Mouse (Mus musculus): Measurements from ENCODE around the gene Snu13. TPM values are rescaled to one million over a fixed set of nuclear protein-coding genes. Genes with fewer than 3 reads are reported as not detected.
A peak's percentile ranks its signal among the peaks of the same experiment; 100 is the strongest.

The Snu13 gene
- polyA plus RNA-seq (2015; fragmentation: Nextera tagmentation; extraction: Ambion mirVana): 296 and 301 TPM in 2 replicates

GRCm38 (mm10) chr15:82047080-82047883, at the start of gene Snu13:
Gene Snu13 (minus strand): TSS chr15:82047598.
- peak; percentile 73; the same call in 1 of the 2 replicates for ATAC-seq (ENCODE audit: borderline replicate concordance, extremely low read depth, low FRiP score, low TSS enrichment)
- H3K4me2 ChIP-seq: peak within 1 kb of the TSS; percentile 80
- H3K27me3 ChIP-seq: no peaks in the 10 kb centered on the region; the same call in 1 of the 2 replicates
- peaks cover 14% of the 10 kb centered on the region for H3K36me3 ChIP-seq
- peak within 1 kb of the TSS; percentile 91 for H3K4me3 ChIP-seq
- H3K27ac ChIP-seq: peak within 1 kb of the TSS; percentile 90
- H3K9ac ChIP-seq: peak within 1 kb of the TSS; percentile 93
- H3K4me1 ChIP-seq: peaks cover 20% of the 10 kb centered on the region
- under 1% methylated on average over 74 of the region's 74 CpGs for WGBS
- no peaks in the 10 kb centered on the region for H3K9me3 ChIP-seq

DNA sequence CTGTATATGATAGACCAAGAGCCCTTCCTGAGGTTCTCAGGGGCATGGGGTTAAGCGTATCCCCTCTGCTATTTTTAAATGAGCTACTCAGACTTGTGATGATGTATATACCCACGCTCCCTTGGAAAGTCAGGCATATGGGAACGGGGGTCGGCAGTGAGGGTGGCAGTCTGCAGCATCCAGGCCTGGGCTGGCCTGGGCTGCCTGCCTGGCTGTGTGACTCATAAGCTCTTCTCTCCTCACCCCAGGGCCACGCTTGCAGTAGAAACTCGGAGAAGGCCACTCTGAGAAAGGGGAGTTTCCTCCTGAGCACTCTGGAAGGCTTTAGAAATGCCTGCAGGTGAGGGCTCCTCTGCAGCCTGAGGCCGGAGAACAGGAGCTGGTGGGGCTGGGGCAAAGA, 43.7 kb upstream of the Snu13 start:
- no peaks in the 10 kb centered on the region for H3K9me3 ChIP-seq
- no peaks in the 10 kb centered on the region for H3K36me3 ChIP-seq
- no peak for ATAC-seq (ENCODE audit: borderline replicate concordance, extremely low read depth, low FRiP score, low TSS enrichment)
- H3K4me2 ChIP-seq: no peak overlapping the region
- H3K27ac ChIP-seq: no peak overlapping the region
- H3K4me1 ChIP-seq: no peaks in the 10 kb centered on the region
- no peak overlapping the region for H3K4me3 ChIP-seq
- H3K9ac ChIP-seq: no peak overlapping the region
- WGBS: 66% methylated on average over 7 of the region's 7 CpGs
- H3K27me3 ChIP-seq: peaks cover 5% of the 10 kb centered on the region; the same call in 1 of the 2 replicates

- Histone ChIP-seq H3K4me2 (no peak overlapping the region), H3K9me3 (no peaks in the 10 kb centered on the region), H3K4me1 (no peaks in the 10 kb centered on the region), H3K4me3 (no peak overlapping the region), H3K36me3 (no peaks in the 10 kb centered on the region), H3K27ac (no peak overlapping the region), H3K27me3 (peaks cover 5% of the 10 kb centered on the region; the same call in 1 of the 2 replicates), H3K9ac (no peak overlapping the region)
- 15% methylated on average over 9 of the region's 10 CpGs for WGBS
- no peak for ATAC-seq (ENCODE audit: borderline replicate concordance, extremely low read depth, low FRiP score, low TSS enrichment)
Observed at GRCm38 (mm10) chr15:82087266-82087665, 39.9 kb upstream of the Snu13 start.

DNA sequence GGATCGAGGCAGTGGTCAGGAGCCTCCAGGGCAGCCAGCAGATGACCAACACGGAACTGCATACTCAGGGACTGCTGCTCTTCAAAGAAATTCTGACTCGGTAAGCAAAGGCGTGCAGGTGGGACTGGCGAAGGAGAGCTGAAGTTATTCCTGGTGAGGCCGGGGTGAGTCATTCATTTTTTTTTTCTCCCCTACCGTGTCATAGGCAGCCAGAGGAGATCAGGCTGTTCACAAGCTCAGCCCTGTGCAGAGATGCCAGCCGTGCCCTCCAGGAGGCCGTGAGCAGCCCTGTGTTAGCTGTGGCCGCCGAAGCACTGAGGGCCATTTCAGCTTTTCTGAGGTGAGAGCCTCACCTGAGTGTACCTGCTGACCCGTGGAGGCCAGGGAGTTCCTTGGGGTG, 38.7 kb upstream of the Snu13 start:
- no peaks in the 10 kb centered on the region for H3K4me1 ChIP-seq
- peaks cover 5% of the 10 kb centered on the region; the same call in 1 of the 2 replicates for H3K27me3 ChIP-seq
- 69% methylated on average over 12 of the region's 12 CpGs for WGBS

GRCm38 (mm10) chr15:82085606-82086005, 38.2 kb upstream of the Snu13 start:
- Histone ChIP-seq H3K36me3 (no peaks in the 10 kb centered on the region), H3K9me3 (no peaks in the 10 kb centered on the region), H3K4me1 (no peaks in the 10 kb centered on the region), H3K4me3 (no peak overlapping the region), H3K9ac (no peak overlapping the region), H3K27me3 (peaks cover 5% of the 10 kb centered on the region; the same call in 1 of the 2 replicates), H3K27ac (no peak overlapping the region), H3K4me2 (no peak overlapping the region)
- ATAC-seq (ENCODE audit: borderline replicate concordance, extremely low read depth, low FRiP score, low TSS enrichment): no peak
- 70% methylated on average over 9 of the region's 9 CpGs for WGBS

More for the DNA sequence above, 38.7 kb upstream of the Snu13 start:
- ATAC-seq (ENCODE audit: borderline replicate concordance, extremely low read depth, low FRiP score, low TSS enrichment): no peak
- Histone ChIP-seq H3K4me2 (no peak overlapping the region), H3K4me3 (no peak overlapping the region), H3K27ac (no peak overlapping the region), H3K9me3 (no peaks in the 10 kb centered on the region), H3K9ac (no peak overlapping the region), H3K36me3 (no peaks in the 10 kb centered on the region)

GRCm38 (mm10) chr15:82081161-82081560, 33.8 kb upstream of the Snu13 start:
- 21% methylated on average over 7 of the region's 7 CpGs for WGBS
- H3K4me1 ChIP-seq: no peaks in the 10 kb centered on the region
- H3K4me2 ChIP-seq: no peak overlapping the region
- no peak overlapping the region for H3K27ac ChIP-seq
- no peaks in the 10 kb centered on the region for H3K9me3 ChIP-seq
- H3K4me3 ChIP-seq: no peak overlapping the region
- H3K36me3 ChIP-seq: no peaks in the 10 kb centered on the region
- H3K27me3 ChIP-seq: no peaks in the 10 kb centered on the region
- ATAC-seq (ENCODE audit: borderline replicate concordance, extremely low read depth, low FRiP score, low TSS enrichment): no peak
- H3K9ac ChIP-seq: no peak overlapping the region

GRCm38 (mm10) chr15:82079883-82080282, 32.5 kb upstream of the Snu13 start:
- H3K4me1 ChIP-seq: no peaks in the 10 kb centered on the region
- H3K36me3 ChIP-seq: no peaks in the 10 kb centered on the region
- H3K4me3 ChIP-seq: no peak overlapping the region
- H3K9me3 ChIP-seq: no peaks in the 10 kb centered on the region
- no peak overlapping the region for H3K27ac ChIP-seq
- no peak overlapping the region for H3K9ac ChIP-seq
- ATAC-seq (ENCODE audit: borderline replicate concordance, extremely low read depth, low FRiP score, low TSS enrichment): no peak
- H3K4me2 ChIP-seq: no peak overlapping the region
- 45% methylated on average over 10 of the region's 10 CpGs for WGBS
- H3K27me3 ChIP-seq: no peaks in the 10 kb centered on the region

GRCm38 (mm10) chr15:82073490-82073889, 26.1 kb upstream of the Snu13 start:
- ATAC-seq (ENCODE audit: borderline replicate concordance, extremely low read depth, low FRiP score, low TSS enrichment): no peak
- 75% methylated on average over 7 of the region's 7 CpGs for WGBS
- no peak overlapping the region for H3K4me2 ChIP-seq
- no peak overlapping the region for H3K27ac ChIP-seq
- no peaks in the 10 kb centered on the region for H3K9me3 ChIP-seq
- peaks cover 34% of the 10 kb centered on the region for H3K27me3 ChIP-seq
- no peaks in the 10 kb centered on the region for H3K36me3 ChIP-seq
- H3K4me3 ChIP-seq: no peak overlapping the region
- H3K9ac ChIP-seq: no peak overlapping the region
- H3K4me1 ChIP-seq: no peaks in the 10 kb centered on the region

DNA sequence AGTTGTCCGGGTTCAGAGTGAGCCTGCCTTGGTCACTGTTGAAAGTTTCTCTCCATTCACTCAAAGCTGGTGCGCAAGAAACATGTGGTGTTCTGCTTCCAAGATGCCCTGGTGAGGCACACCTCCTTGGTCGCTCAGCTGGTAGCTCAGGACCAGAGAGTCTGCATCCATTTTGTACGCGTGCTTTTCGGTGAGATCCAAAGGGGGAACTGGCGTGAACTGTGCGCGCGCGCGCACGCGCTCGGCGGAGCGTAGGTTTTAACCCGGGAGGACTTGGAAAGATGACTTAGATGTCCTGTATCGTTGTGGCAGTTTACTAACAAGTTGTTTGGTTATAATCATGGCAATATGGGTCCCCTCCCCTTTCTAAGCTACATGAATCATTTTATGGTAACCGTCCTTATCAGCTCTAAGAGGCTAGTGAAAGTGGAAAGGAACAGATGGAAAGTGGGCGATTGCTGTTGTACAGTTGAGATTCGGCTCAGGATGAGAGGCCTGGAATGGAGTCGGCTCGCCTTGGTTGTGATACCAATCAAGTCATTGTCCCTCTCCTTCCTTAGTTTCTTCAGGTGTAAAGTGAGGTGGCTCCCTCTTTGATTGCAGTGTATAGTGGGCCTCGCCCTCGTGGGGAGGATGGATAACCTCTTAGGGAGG, 24.5 kb upstream of the Snu13 start:
- 88% methylated on average over 26 of the region's 26 CpGs for WGBS
- no peak for ATAC-seq (ENCODE audit: borderline replicate concordance, extremely low read depth, low FRiP score, low TSS enrichment)

DNA sequence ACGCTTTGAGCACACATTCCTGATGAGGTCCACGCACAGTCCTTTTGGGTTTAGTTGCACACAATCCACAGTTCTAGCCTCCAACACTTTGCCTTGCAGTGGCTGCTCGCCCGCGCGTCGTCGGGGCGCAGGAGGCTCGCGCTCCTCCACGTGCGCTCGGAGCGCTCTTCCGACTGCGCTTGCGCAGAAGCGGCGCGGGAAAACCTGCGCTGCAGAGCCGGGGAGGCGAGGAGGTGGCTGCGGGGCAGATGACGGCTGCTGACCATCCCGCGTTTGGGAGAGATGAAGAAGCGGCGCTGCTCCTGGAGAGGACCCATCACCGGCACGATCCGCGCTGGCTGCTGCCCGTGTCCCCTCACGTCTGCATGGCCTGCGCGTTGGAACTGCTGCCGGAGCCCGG, 22.5 kb upstream of the Snu13 start, which contains the start of gene Mei1:
Mei1 (plus strand) TSS at position 99 of the 400 bp plus-strand sequence.
- Histone ChIP-seq H3K9ac (no peak within 1 kb of the TSS), H3K9me3 (no peaks in the 10 kb centered on the region), H3K27me3 (peaks cover 45% of the 10 kb centered on the region), H3K4me2 (peak within 1 kb of the TSS; percentile 36), H3K36me3 (no peaks in the 10 kb centered on the region), H3K4me1 (no peaks in the 10 kb centered on the region), H3K4me3 (0 out of 2 replicates have a peak within 1 kb of the TSS, but pooled peaks have one; percentile 1), H3K27ac (no peak within 1 kb of the TSS)
- WGBS: 18% methylated on average over 40 of the region's 40 CpGs
- no peak for ATAC-seq (ENCODE audit: borderline replicate concordance, extremely low read depth, low FRiP score, low TSS enrichment)

More for the DNA sequence above, 24.5 kb upstream of the Snu13 start:
- Histone ChIP-seq H3K4me1 (no peaks in the 10 kb centered on the region), H3K4me2 (no peak overlapping the region), H3K4me3 (no peak overlapping the region), H3K36me3 (no peaks in the 10 kb centered on the region), H3K9ac (no peak overlapping the region), H3K27ac (no peak overlapping the region), H3K9me3 (no peaks in the 10 kb centered on the region), H3K27me3 (peaks cover 39% of the 10 kb centered on the region)

GRCm38 (mm10) chr15:82065511-82065910, 18.1 kb upstream of the Snu13 start:
- Histone ChIP-seq H3K4me1 (no peaks in the 10 kb centered on the region), H3K27me3 (peaks cover 60% of the 10 kb centered on the region), H3K36me3 (no peaks in the 10 kb centered on the region), H3K4me3 (no peak overlapping the region), H3K4me2 (no peak overlapping the region), H3K9ac (no peak overlapping the region), H3K27ac (no peak overlapping the region), H3K9me3 (no peaks in the 10 kb centered on the region)
- no peak for ATAC-seq (ENCODE audit: borderline replicate concordance, extremely low read depth, low FRiP score, low TSS enrichment)
- WGBS: 10% methylated on average over 7 of the region's 7 CpGs

DNA sequence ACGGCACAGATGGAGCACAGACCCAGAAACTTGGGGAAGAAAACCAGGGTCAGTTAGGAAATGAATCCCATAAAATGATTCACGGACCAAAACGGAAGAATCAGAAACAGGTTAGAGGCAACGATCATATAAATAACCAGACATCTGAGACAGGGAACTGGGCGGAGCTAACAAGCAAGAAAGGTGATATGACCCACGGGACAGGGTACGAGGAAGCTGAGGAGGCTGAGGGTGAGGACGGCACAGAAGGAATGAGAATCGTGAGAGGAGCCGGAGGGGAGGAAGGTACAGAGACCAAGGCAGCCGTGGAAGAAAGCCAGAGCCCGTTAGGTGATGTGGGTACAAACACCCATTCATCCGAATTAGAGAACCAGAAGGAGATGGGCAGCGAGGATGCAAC, 16.5 kb upstream of the Snu13 start:
- Histone ChIP-seq H3K4me3 (no peak overlapping the region), H3K27me3 (peaks cover 44% of the 10 kb centered on the region), H3K9ac (no peak overlapping the region), H3K27ac (no peak overlapping the region), H3K9me3 (no peaks in the 10 kb centered on the region), H3K4me2 (no peak overlapping the region), H3K36me3 (no peaks in the 10 kb centered on the region), H3K4me1 (no peaks in the 10 kb centered on the region)
- no peak for ATAC-seq (ENCODE audit: borderline replicate concordance, extremely low read depth, low FRiP score, low TSS enrichment)
- WGBS: 59% methylated on average over 14 of the region's 14 CpGs
